Mouse (Mus musculus) R1 (cell line): ENCODE results near the gene Bri3bp.
"Not testable (repeated sequence)": the region's sequence is repeated elsewhere in the genome, so short reads cannot be mapped to it uniquely, and the experiment has no call there.

Source experiments
- DNase-seq: peaks from one replicate; pipeline ENCODE4 v3.0.0-alpha.2; 2018; ENCODE audit warnings: low read depth, low spot score

Gene Bri3bp

DNA sequence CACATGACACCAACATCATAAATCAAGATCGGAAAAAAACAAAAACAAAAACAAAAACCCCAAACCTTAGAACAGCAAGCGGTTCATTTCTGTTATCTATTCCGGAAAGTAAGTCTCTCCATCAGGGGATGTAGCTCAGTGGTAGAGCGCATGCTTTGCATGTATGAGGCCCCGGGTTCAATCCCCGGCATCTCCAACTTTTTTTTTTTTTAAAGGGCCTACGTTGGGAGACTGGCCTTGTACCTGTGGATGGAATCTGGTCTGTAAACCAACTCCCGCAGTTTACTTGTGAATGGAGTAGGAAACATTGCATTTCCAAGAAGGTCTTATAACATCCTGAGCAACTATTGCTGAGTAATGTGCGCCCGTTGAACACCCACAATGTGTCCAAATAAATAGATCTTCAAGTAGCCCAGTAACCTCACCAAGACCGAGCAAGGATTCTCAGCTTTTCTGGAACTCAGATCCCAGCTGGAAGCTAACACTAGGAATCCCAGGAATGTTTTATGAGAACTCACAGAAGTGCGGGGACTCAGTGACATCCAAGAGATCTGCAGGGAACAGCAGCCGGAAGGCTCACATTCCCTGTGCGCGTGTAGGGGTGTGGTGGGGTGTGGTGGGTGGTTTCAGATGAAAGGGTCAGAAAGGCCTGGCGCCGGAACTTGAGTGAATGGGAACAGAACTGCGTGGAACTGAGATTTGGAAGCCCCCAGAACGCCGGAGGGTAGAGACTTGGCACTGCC lies 31.8 kb upstream of the Bri3bp start:
- peak; percentile 95 for DNase-seq

DNA sequence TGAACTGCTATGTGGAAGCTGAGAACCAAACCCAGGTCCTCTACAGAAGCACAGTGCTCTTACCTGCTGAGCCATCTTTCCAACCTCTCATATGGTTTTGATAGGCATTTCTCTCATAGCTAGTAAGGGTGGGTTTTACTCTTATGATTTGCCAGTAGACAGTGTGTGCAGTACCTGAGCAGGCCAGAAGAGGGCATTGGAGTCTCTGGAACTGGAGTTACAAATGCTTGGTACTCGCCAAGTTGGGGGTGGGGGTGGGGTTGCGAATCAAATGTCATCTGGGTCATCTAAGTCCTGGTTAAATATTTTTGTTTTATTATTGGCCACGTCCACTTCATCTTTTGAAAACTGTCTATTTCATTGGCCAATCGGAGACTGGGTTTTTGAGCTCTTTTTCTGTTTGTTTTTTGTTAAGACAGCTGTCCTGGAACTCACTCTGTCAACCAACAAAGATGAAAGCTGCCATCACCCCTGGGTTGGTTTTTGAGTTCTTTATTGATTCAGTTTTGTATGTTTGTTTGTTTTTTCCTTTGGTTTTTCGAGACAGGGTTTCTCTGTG lies 29.3 kb upstream of the Bri3bp start:
- DNase-seq = peak; percentile 82

DNA sequence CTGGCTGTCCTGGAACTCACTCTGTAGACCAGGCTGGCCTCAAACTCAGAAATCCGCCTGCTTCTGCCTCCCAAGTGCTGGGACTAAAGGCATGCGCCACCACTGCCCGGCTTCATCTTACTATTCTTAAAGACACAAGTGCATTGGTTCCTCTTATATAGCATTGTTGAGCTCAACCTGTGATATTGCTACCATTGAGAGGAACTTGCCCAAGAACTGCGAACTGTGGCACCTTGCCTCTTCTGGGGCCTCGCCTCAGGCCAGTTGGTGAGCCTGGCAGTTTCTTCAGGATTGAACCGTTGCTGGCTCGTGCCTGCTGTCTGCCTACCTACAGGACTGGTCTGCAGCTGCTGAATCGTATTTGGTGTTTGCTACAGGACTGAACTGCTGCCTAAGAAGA lies 28.8 kb upstream of the Bri3bp start:
- DNase-seq = not testable (repeated sequence)

GRCm38 (mm10) chr5:125413763-125414162 lies 27.6 kb upstream of the Bri3bp start:
- no peak for DNase-seq

DNA sequence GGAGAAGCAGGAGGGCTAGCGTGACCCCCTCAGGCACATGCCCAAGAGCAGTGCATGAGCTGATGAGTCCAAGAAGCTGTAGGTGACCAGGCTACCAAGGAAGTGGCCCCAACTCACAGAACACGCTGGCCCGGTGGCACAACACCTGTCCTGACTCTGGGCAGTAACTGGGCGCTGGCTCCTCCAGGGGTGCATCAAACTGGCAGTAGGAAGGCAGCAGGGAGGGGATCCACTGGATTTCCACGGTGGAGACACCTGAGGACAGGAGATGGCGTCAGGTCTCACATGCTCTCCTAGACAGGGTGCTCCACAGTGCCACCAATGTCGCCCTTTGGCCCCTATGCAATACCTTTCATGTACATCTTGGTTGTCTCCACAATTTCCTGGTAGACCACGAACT lies 25.2 kb upstream of the Bri3bp start:
- DNase-seq = no peak

DNA sequence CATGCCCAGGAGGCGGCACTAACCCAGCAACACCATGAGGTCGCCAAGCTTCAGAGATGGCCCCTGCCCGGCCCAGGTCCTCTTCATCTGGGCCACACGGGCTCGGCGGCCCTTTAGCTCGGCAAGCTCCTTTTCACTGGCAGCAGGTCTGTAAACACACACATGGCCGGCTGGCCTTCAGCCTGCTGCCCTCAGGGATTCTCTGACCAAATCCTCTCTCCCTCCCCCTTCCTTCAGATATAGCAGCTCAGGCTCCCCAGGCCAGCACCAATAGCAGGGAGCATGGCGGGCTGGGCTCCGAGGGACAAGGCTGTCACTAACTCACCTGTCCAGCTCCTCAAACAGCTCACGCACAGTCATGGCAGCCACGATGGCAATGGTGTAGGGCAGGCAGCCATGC lies 22.7 kb upstream of the Bri3bp start:
- no peak for DNase-seq

GRCm38 (mm10) chr5:125419124-125419523 lies 22.2 kb upstream of the Bri3bp start:
- DNase-seq = no peak

DNA sequence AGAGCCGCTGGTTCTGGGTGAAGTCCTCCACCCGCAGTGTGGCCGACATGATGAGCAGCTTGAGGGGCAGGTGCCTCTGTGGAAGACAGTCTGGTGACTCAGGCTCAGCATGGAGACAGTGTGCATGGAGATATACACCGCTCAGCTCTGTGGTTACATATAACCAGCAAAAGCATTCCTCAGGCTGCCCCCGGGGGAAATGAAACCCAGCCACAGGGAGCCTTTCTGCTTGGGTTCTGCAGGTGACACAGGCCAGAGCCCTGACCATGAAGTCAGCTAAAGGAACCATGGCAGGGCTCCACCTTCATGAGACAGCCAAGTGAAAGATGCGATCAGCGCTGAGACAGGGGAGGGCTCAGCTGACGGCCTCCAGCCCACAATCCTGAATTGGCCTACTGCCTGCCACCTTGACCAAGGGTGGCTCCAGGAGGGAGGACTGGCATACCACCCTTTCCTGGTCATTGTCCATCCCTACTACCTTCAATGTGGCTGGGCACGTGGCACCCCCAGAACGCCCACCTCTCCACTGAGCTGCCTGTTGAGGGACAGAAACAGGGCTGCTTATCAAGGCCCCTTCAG lies 15.6 kb upstream of the Bri3bp start:
- no peak for DNase-seq

GRCm38 (mm10) chr5:125426343-125426742 lies 15.0 kb upstream of the Bri3bp start:
- peak; percentile 75 for DNase-seq

- DNase-seq = not testable (repeated sequence)
Measured at GRCm38 (mm10) chr5:125432324-125432723, 9.0 kb upstream of the Bri3bp start.

DNA sequence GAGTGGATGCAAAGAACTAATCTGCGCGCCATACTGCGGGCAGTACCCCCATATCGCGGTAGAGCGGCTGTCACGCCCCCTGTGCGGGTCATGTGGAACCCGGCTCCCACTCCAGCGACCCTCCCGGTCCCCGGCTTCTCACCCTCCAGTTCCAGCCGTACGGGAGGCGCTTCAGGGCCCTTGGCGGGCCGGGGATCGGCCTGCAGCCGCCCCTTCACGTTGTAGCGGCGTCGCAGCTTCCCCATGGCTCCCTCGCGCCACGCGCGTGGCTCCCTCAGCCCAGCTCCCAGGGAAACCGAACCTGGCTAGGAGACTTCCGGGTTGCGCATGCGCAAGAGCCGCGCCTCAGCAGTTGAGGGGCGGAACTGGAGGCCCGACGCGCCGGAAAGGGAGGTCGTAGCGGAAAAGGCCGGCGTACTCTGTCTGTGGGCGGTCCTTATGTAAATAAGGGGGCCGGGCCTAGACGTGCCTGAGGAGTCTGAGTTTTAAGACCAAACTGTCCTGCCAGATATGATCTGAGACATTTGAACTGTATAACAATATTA lies 7.5 kb upstream of the Bri3bp start, which contains the start of gene Dhx37:
Dhx37 (minus strand) TSS at position 329 of the 545 bp plus-strand sequence.
- DNase-seq = peak; percentile 98

- peak; percentile 83 for DNase-seq
Measured at GRCm38 (mm10) chr5:125434347-125434746, 7.0 kb upstream of the Bri3bp start.

- peak; percentile 82 for DNase-seq
Measured at GRCm38 (mm10) chr5:125440583-125441233, 660 bp upstream of the Bri3bp start.

DNA sequence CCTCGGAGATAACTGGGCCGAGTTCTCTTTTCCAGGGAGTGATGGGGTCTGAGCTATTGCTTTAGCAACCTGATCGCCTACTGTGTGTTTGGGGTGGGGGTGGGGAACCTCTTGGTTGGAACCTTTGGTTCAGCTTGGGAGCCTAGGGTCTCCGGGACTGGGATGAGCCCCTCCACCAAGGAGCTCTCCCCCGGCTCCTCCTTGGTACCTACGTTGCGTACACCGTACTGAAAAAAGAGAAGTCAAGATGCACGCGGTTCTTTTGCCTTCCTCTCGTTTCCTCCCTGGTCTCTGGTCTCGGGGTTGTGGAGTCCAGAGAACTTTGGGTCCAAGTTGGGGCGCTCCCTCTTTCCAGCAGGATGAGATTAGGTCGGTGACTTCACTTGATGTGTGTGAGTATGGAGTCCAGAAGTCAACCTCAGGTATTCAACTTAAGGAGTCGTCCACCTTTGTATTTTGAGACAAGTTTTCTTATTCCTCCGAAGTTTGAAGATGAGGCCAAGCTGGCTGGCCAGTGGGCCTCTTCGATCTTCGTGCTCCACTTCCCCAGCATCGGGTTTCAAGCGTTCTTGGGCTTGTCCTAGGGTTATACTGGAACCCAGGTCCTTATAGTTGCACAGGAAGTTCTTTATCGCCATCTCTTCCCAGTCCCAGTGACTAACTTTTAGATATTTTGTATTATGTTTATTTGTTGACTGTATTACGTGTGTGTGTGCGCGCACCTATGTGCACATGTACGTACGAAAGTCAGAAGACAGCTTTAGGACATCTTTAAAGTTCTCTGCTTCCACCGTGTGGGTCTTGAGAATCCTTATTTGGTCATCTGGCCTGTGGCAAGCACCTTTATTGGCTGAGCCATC lies 998 bp downstream of the Bri3bp start:
- peak; percentile 54 for DNase-seq

DNA sequence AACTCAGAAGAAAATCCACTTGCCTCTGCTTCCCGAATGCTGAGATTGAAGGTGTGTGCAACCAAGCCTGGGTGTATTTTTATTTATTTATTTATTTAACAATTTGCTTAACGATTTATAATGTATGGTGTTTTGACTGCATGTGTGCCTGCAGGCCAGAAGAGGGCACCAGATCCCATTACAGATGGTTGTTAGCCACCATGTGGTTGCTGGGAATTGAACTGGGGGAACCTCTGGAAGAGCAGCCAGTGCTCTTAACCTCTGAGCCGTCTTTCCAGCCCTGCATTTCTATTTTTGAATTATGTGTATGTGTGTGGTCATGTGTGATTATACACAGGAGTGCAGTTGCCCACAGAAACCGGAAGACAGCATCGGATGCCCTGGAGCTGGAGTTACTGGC lies 2.0 kb downstream of the Bri3bp start:
- peak; percentile 62 for DNase-seq

DNA sequence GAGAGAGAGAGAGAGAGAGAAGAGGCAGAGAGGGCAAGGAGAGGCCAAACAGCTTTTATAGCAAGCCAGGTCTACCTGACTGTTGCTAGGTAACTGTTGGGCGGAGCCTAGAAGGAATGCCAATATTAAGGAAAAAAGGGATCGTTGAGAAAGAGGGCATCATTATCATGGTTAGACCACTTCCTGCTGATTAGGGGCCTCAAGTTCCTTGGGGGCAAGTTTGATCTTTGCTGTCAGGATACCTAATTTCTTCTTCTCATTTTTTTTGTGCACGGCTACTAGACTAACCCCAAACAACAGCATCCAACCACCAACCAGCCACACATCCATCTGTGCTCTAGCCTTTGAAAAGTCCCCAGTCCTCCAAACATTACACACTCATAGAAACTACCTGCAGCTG lies 2.5 kb downstream of the Bri3bp start:
- DNase-seq = peak; percentile 43

GRCm38 (mm10) chr5:125444554-125444953 lies 3.2 kb downstream of the Bri3bp start:
- DNase-seq = peak; percentile 49

DNA sequence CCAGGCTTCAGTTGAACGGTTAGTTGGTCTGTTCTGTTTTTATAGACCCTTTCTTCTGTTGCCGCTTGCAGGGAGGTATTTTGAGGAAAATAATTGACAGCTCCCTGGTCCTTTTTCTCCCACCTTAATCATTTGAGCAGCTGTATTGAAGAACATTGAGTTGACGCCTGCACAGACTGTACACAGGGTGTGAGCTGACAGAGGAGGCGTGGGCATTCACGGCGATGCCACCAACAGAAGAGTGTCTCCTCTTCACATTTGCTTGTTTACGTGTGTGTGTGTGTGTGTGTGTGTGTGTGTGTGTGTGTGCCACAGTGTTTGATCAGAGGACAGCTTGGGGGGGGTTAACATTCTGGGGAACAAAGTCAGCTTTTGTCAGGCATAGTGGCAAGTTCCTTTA lies 5.0 kb downstream of the Bri3bp start:
- DNase-seq = no peak

DNA sequence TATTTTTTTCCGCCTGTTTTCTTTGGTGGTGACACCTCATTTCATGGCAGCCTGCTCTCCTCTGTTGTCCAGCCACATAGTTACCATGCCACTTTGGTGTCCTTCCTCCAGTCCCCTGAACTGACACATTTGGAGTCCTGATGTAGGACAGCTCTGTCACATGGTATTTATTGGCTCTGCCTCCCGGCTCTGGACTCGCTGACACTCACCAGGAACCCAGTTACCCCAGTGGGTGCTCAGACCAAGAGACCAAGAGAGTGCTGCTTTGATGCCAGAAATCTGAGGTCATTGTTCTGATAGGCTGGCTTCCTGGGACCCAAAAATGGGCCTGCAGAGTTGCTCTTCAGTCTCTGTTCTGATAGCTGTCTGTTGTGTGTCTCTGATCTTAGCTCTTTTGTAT lies 6.7 kb downstream of the Bri3bp start:
- no peak for DNase-seq

DNA sequence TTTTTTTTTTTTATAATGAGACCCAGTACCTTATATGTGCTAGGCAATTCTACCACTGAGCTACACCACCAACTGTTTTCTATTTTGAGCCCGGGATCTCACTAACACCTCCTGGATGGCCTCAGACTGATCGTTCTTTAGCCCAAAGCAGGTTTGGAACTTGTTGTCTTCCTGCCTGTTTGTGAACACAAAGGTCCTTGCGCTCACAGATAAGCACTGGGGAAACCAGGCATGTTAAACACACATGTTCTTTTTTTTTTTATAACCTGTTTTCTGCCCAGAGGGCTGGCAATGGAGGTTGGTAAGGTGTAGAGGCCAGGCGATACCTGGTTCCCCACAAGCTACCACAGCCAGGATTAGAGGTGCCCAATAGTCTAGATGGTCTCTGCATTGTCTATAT lies 7.3 kb downstream of the Bri3bp start:
- DNase-seq = no peak

DNA sequence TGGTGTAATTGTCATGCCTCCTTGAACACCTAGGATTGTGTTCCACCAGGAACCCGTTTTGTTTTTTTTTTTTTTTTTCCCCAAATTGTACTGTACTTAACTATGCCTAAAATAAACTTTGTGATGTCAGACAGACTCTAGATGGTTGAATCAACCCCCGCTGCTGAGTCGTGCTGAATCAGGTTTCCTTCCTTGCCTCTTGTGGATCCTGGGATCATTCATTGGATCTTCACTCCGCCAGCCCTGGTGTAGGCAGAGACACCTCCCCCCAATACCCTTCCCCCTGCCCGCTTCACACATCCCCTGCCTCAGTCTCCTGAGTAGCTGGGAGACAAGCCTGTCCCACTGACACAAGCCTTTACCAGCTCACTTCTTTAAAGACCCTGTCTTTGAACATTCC lies 7.9 kb downstream of the Bri3bp start:
- no peak for DNase-seq
